Mouse (Mus musculus): Measurements from ENCODE around the gene Mybpc2.

DNA sequence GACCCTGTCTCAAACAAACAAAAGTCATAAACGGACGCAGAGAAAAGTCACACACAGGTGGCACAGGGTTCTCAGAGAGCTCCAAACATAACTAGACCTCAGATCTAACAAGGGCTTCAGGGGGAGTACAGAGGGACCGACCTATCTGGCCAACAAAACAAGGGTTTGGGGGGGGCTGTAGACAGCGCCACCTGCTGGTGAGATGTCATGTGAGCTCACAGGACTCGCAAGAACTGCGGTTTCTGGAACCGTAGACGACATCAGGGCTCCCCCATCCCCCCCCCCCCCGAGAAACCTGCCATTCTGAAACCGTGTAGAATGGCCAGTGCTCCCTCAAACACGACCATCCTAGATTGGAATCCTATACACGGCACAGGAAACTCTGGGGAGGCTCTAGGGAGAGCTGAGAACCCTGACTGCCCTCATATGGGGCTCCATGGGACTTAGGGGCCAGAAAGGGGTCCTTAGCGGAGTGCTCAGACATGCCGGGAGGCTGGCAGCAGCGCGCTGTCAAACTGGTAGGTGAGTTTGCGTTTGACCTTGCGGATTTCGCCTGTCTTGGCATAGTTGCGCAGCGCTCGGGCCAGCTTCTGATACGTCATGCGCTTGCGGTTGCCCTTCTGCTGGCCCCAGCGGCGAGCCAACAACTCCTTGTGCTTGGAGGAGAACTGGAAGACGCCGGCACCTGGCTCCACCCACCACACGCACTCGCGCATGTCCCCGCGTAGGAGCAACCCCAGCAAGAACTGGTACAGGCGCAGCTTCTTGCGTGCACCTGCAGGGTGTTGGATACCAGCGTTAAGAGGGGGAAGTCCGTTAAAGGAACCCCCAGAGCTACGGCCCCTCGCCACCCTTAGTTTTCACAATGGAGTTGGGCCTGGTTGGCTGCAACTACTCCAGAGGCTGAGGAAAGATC is 3.3 kb upstream of the Mybpc2 start:
- no peak for TF ChIP-seq ZC3H11A (IDR thresholded peaks at IDR 0.05; ENCODE audit: borderline replicate concordance, low read depth, low read length)
- no peak for TF ChIP-seq HCFC1 (IDR thresholded peaks at IDR 0.05; ENCODE audit: borderline replicate concordance, insufficient read depth, low read length)

All from ES-E14 (cell line).